Mouse (Mus musculus): ENCODE results near the gene A730071L15Rik. TPM values are rescaled to one million over a fixed set of nuclear protein-coding genes. Genes with fewer than 3 reads are reported as not detected.

A730071L15Rik gene
- polyA plus RNA-seq, 1 experiment from 2014 or later = 0.11 TPM

DNA sequence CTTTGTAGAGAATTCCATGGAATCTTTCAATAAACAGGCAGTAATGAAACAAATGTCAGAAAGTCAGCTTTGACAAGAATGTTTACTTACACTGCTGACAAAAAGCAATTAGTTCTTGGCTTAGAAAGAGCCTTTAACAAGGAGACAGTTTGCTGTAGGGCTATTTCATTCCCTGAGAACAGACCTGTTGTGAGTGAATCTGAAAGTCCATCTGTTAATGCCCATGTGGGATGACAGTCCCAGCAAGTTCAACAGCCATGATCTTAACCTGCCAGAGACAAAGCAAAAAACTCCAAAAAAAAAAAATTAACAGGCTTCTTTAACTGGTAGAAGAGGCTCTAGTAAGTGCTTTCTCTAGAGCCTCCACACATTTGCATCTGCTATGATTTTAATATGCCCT is 38.3 kb upstream of the A730071L15Rik start:
- ATAC-seq (replicated peaks; ENCODE audit: low FRiP score) = no peak

GRCm38 (mm10) chr11:6163062-6163461 is 36.8 kb upstream of the A730071L15Rik start:
- H3K36me3 ChIP-seq (ENCODE audit: control insufficient read depth, insufficient read depth, low read length) = no peaks in the 10 kb centered on the region
- H3K9me3 ChIP-seq (ENCODE audit: control insufficient read depth, low read length) = no peaks in the 10 kb centered on the region
- 92% methylated on average over 3 of the region's 3 CpGs for WGBS
- DNase-seq (ENCODE audit: low spot score) = no peak
- H3K27ac ChIP-seq (ENCODE audit: low read depth, low read length) = no peak overlapping the region
- no peak for ATAC-seq (replicated peaks; ENCODE audit: low FRiP score)
- H3K4me2 ChIP-seq = no peak overlapping the region
- no peaks in the 10 kb centered on the region for H3K27me3 ChIP-seq (replicated peaks; ENCODE audit: control insufficient read depth, insufficient read depth, low read length)
- H3K4me1 ChIP-seq (replicated peaks; ENCODE audit: control insufficient read depth, insufficient read depth, low read length) = peaks cover 14% of the 10 kb centered on the region
- H3K4me3 ChIP-seq (ENCODE audit: low read depth, low read length) = no peak overlapping the region
- H3K9ac ChIP-seq (ENCODE audit: low read depth, low read length) = no peak overlapping the region

More for the DNA sequence above, 38.3 kb upstream of the A730071L15Rik start:
- Histone ChIP-seq H3K9ac (ENCODE audit: low read depth, low read length) (no peak overlapping the region), H3K36me3 (ENCODE audit: control insufficient read depth, insufficient read depth, low read length) (no peaks in the 10 kb centered on the region), H3K4me2 (no peak overlapping the region), H3K4me1 (replicated peaks; ENCODE audit: control insufficient read depth, insufficient read depth, low read length) (peaks cover 14% of the 10 kb centered on the region), H3K9me3 (ENCODE audit: control insufficient read depth, low read length) (no peaks in the 10 kb centered on the region), H3K27ac (ENCODE audit: low read depth, low read length) (no peak overlapping the region), H3K27me3 (replicated peaks; ENCODE audit: control insufficient read depth, insufficient read depth, low read length) (no peaks in the 10 kb centered on the region), H3K4me3 (ENCODE audit: low read depth, low read length) (no peak overlapping the region)
- DNase-seq (ENCODE audit: low spot score) = no peak

- Histone ChIP-seq H3K4me1 (replicated peaks; ENCODE audit: control insufficient read depth, insufficient read depth, low read length) (peaks cover 14% of the 10 kb centered on the region), H3K27ac (ENCODE audit: low read depth, low read length) (no peak overlapping the region), H3K4me3 (ENCODE audit: low read depth, low read length) (no peak overlapping the region), H3K4me2 (no peak overlapping the region), H3K9me3 (ENCODE audit: control insufficient read depth, low read length) (no peaks in the 10 kb centered on the region), H3K9ac (ENCODE audit: low read depth, low read length) (no peak overlapping the region), H3K36me3 (ENCODE audit: control insufficient read depth, insufficient read depth, low read length) (no peaks in the 10 kb centered on the region), H3K27me3 (replicated peaks; ENCODE audit: control insufficient read depth, insufficient read depth, low read length) (no peaks in the 10 kb centered on the region)
- DNase-seq (ENCODE audit: low spot score) (no peak), ATAC-seq (replicated peaks; ENCODE audit: low FRiP score) (no peak)
- WGBS = 92% methylated on average over 12 of the region's 12 CpGs
Measured at GRCm38 (mm10) chr11:6163706-6164105, 36.1 kb upstream of the A730071L15Rik start.

GRCm38 (mm10) chr11:6164781-6165180 is 35.0 kb upstream of the A730071L15Rik start:
- Histone ChIP-seq H3K9me3 (ENCODE audit: control insufficient read depth, low read length) (no peaks in the 10 kb centered on the region), H3K36me3 (ENCODE audit: control insufficient read depth, insufficient read depth, low read length) (no peaks in the 10 kb centered on the region), H3K4me3 (ENCODE audit: low read depth, low read length) (no peak overlapping the region), H3K4me2 (no peak overlapping the region), H3K4me1 (replicated peaks; ENCODE audit: control insufficient read depth, insufficient read depth, low read length) (peaks cover 14% of the 10 kb centered on the region), H3K9ac (ENCODE audit: low read depth, low read length) (no peak overlapping the region), H3K27ac (ENCODE audit: low read depth, low read length) (no peak overlapping the region), H3K27me3 (replicated peaks; ENCODE audit: control insufficient read depth, insufficient read depth, low read length) (no peaks in the 10 kb centered on the region)
- DNase-seq (ENCODE audit: low spot score) (no peak), ATAC-seq (replicated peaks; ENCODE audit: low FRiP score) (no peak)
- 93% methylated on average over 7 of the region's 7 CpGs for WGBS

GRCm38 (mm10) chr11:6165391-6166081 is 34.3 kb upstream of the A730071L15Rik start:
- WGBS = 84% methylated on average over 7 of the region's 7 CpGs
- H3K4me1 ChIP-seq (replicated peaks; ENCODE audit: control insufficient read depth, insufficient read depth, low read length) = peaks cover 7% of the 10 kb centered on the region
- ATAC-seq (replicated peaks; ENCODE audit: low FRiP score) (no peak), DNase-seq (ENCODE audit: low spot score) (no peak)
- H3K4me3 ChIP-seq (ENCODE audit: low read depth, low read length) = no peak overlapping the region
- H3K9ac ChIP-seq (ENCODE audit: low read depth, low read length) = no peak overlapping the region
- no peaks in the 10 kb centered on the region for H3K36me3 ChIP-seq (ENCODE audit: control insufficient read depth, insufficient read depth, low read length)
- H3K9me3 ChIP-seq (ENCODE audit: control insufficient read depth, low read length) = no peaks in the 10 kb centered on the region
- H3K27ac ChIP-seq (ENCODE audit: low read depth, low read length) = no peak overlapping the region
- H3K4me2 ChIP-seq = no peak overlapping the region
- no peaks in the 10 kb centered on the region for H3K27me3 ChIP-seq (replicated peaks; ENCODE audit: control insufficient read depth, insufficient read depth, low read length)

- Histone ChIP-seq H3K4me1 (replicated peaks; ENCODE audit: control insufficient read depth, insufficient read depth, low read length) (peaks cover 3% of the 10 kb centered on the region; the same call in 1 of the 2 replicates), H3K27me3 (replicated peaks; ENCODE audit: control insufficient read depth, insufficient read depth, low read length) (no peaks in the 10 kb centered on the region)
- 95% methylated on average over 12 of the region's 12 CpGs for WGBS
Measured at GRCm38 (mm10) chr11:6166351-6166750, 33.5 kb upstream of the A730071L15Rik start.

DNA sequence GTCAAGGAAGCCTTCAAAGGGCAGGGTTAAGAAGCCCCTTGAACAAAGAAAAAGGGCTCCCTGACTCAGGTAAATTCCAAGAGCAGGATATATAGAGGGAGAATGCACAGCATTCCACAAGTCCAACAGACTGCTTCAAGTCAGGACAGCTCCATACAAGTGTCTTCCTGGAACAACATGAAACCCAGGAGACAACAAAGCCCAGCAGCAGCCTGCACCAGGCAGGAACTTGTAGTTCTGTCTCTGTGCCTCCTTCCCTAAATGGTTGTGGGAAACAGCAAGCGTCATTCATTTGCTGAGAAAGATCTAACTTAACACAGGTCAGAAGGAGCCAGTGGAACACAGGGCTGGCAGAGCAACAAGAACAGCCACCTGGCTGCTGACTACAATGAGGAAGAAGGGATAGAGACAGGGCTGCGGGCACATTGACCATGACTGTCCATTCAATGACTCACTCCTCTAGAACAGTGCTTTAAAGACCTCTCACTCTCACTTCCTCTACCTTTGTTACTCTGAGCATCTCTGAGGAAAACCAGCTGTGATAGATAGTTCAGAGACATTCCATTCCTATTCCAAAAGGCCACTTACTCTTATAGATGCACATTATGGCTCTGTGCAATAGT is 30.7 kb upstream of the A730071L15Rik start:
- no peak for ATAC-seq (replicated peaks; ENCODE audit: low FRiP score)
- no peaks in the 10 kb centered on the region for H3K36me3 ChIP-seq (ENCODE audit: control insufficient read depth, insufficient read depth, low read length)
- H3K9ac ChIP-seq (ENCODE audit: low read depth, low read length) = no peak overlapping the region
- H3K4me3 ChIP-seq (ENCODE audit: low read depth, low read length) = no peak overlapping the region
- peaks cover 3% of the 10 kb centered on the region; the same call in 1 of the 2 replicates for H3K4me1 ChIP-seq (replicated peaks; ENCODE audit: control insufficient read depth, insufficient read depth, low read length)
- H3K27ac ChIP-seq (ENCODE audit: low read depth, low read length) = no peak overlapping the region
- no peak for DNase-seq (ENCODE audit: low spot score)
- no peaks in the 10 kb centered on the region for H3K9me3 ChIP-seq (ENCODE audit: control insufficient read depth, low read length)
- H3K27me3 ChIP-seq (replicated peaks; ENCODE audit: control insufficient read depth, insufficient read depth, low read length) = no peaks in the 10 kb centered on the region
- 42% methylated on average over 2 of the region's 2 CpGs for WGBS
- H3K4me2 ChIP-seq = no peak overlapping the region

More at GRCm38 (mm10) chr11:6166351-6166750, 33.5 kb upstream of the A730071L15Rik start:
- ATAC-seq (replicated peaks; ENCODE audit: low FRiP score) (no peak), DNase-seq (ENCODE audit: low spot score) (no peak)
- Histone ChIP-seq H3K4me3 (ENCODE audit: low read depth, low read length) (no peak overlapping the region), H3K4me2 (no peak overlapping the region), H3K9me3 (ENCODE audit: control insufficient read depth, low read length) (no peaks in the 10 kb centered on the region), H3K9ac (ENCODE audit: low read depth, low read length) (no peak overlapping the region), H3K27ac (ENCODE audit: low read depth, low read length) (no peak overlapping the region), H3K36me3 (ENCODE audit: control insufficient read depth, insufficient read depth, low read length) (no peaks in the 10 kb centered on the region)

DNA sequence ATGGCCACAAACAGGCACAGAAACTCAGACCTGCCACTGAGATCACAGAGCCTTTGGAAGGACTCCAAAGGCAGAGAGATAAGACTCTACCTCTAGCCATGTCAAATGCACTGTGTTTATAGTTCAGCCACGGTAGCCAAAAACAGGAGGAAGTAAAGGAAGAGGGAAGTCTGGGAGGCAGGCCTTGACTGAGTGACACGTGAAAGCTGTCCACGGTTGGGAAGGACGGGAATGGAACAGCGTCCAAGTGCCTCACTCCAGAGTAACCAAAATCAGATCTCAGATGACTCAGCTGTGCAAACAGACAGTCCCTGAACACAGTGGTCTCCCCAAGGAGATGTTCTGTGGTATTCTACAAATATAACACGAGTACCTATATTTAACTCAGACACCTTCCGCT is 25.1 kb upstream of the A730071L15Rik start:
- Histone ChIP-seq H3K27ac (ENCODE audit: low read depth, low read length) (no peak overlapping the region), H3K4me2 (no peak overlapping the region), H3K4me1 (replicated peaks; ENCODE audit: control insufficient read depth, insufficient read depth, low read length) (peaks cover 20% of the 10 kb centered on the region), H3K9me3 (ENCODE audit: control insufficient read depth, low read length) (no peaks in the 10 kb centered on the region), H3K9ac (ENCODE audit: low read depth, low read length) (no peak overlapping the region), H3K36me3 (ENCODE audit: control insufficient read depth, insufficient read depth, low read length) (no peaks in the 10 kb centered on the region), H3K27me3 (replicated peaks; ENCODE audit: control insufficient read depth, insufficient read depth, low read length) (no peaks in the 10 kb centered on the region), H3K4me3 (ENCODE audit: low read depth, low read length) (no peak overlapping the region)
- WGBS = 48% methylated on average over 7 of the region's 7 CpGs
- no peak for ATAC-seq (replicated peaks; ENCODE audit: low FRiP score)
- no peak for DNase-seq (ENCODE audit: low spot score)

DNA sequence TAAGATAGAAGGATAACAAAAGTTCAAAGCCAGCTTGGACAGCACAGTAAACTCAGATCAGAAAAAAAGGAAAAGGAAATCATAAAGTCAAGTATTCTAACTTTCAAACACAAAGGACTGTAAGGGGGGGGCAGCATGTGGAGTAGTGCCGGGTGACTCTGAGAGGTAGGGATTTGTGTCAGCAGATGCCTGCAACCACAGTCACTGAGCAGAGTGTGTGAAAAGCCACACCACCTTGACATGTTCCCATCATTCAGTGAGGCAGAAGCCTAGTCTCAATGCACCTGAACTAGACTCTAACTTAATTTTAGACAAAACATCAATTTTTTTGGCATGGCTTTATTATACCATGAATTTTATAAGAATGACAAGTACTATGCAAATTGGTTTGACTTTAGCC is 24.3 kb upstream of the A730071L15Rik start:
- no peaks in the 10 kb centered on the region for H3K9me3 ChIP-seq (ENCODE audit: control insufficient read depth, low read length)
- no peaks in the 10 kb centered on the region for H3K27me3 ChIP-seq (replicated peaks; ENCODE audit: control insufficient read depth, insufficient read depth, low read length)
- H3K4me3 ChIP-seq (ENCODE audit: low read depth, low read length) = no peak overlapping the region
- peaks cover 23% of the 10 kb centered on the region for H3K4me1 ChIP-seq (replicated peaks; ENCODE audit: control insufficient read depth, insufficient read depth, low read length)
- H3K27ac ChIP-seq (ENCODE audit: low read depth, low read length) = no peak overlapping the region
- 54% methylated on average over 1 of the region's 1 CpGs for WGBS
- no peaks in the 10 kb centered on the region for H3K36me3 ChIP-seq (ENCODE audit: control insufficient read depth, insufficient read depth, low read length)
- DNase-seq (ENCODE audit: low spot score) (no peak), ATAC-seq (replicated peaks; ENCODE audit: low FRiP score) (no peak)
- no peak overlapping the region for H3K9ac ChIP-seq (ENCODE audit: low read depth, low read length)
- H3K4me2 ChIP-seq = no peak overlapping the region

Data from liver, embryonic 11.5 days (tissue).